Mouse (Mus musculus): ENCODE measurements around the gene Vezt. TPM values are rescaled to one million over a fixed set of nuclear protein-coding genes. Genes with fewer than 3 reads are reported as not detected.

Vezt gene
- polyA plus RNA-seq, 1 experiment = 56.2 TPM

- TF ChIP-seq CTCF (IDR thresholded peaks at IDR 0.05; ENCODE audit: borderline replicate concordance, extremely low read depth, insufficient read depth, insufficient read length) = no peak
Measured at GRCm38 (mm10) chr10:93909811-93910446, 125.7 kb downstream of the Vezt start.

GRCm38 (mm10) chr10:93909015-93909414 lies 126.6 kb downstream of the Vezt start:
- TF ChIP-seq POLR2A (IDR thresholded peaks at IDR 0.05; ENCODE audit: borderline replicate concordance, extremely low read depth, insufficient read depth, insufficient read length, poor library complexity, severe bottlenecking) (no peak), CTCF (IDR thresholded peaks at IDR 0.05; ENCODE audit: borderline replicate concordance, extremely low read depth, insufficient read depth, insufficient read length) (no peak)
- no peak for DNase-seq (ENCODE audit: low read depth)

More at GRCm38 (mm10) chr10:93909811-93910446, 125.7 kb downstream of the Vezt start:
- no peak for DNase-seq (ENCODE audit: low read depth)

GRCm38 (mm10) chr10:93908540-93908939 lies 127.1 kb downstream of the Vezt start:
- no peak for TF ChIP-seq CTCF (IDR thresholded peaks at IDR 0.05; ENCODE audit: borderline replicate concordance, extremely low read depth, insufficient read depth, insufficient read length)
- no peak for TF ChIP-seq POLR2A (IDR thresholded peaks at IDR 0.05; ENCODE audit: borderline replicate concordance, extremely low read depth, insufficient read depth, insufficient read length, poor library complexity, severe bottlenecking)
- no peak for DNase-seq (ENCODE audit: low read depth)

- DNase-seq (ENCODE audit: low read depth) = no peak
- TF ChIP-seq CTCF (IDR thresholded peaks at IDR 0.05; ENCODE audit: borderline replicate concordance, extremely low read depth, insufficient read depth, insufficient read length) (no peak), POLR2A (IDR thresholded peaks at IDR 0.05; ENCODE audit: borderline replicate concordance, extremely low read depth, insufficient read depth, insufficient read length, poor library complexity, severe bottlenecking) (no peak)
Measured at GRCm38 (mm10) chr10:93907376-93907775, 128.2 kb downstream of the Vezt start.

- no peak for TF ChIP-seq POLR2A (IDR thresholded peaks at IDR 0.05; ENCODE audit: borderline replicate concordance, extremely low read depth, insufficient read depth, insufficient read length, poor library complexity, severe bottlenecking)
- DNase-seq (ENCODE audit: low read depth) = no peak
Measured at GRCm38 (mm10) chr10:93899907-93900306, 135.7 kb downstream of the Vezt start.

- TF ChIP-seq POLR2A (IDR thresholded peaks at IDR 0.05; ENCODE audit: borderline replicate concordance, extremely low read depth, insufficient read depth, insufficient read length, poor library complexity, severe bottlenecking) (no peak), CTCF (IDR thresholded peaks at IDR 0.05; ENCODE audit: borderline replicate concordance, extremely low read depth, insufficient read depth, insufficient read length) (no peak)
- no peak for DNase-seq (ENCODE audit: low read depth)
Measured at GRCm38 (mm10) chr10:93899303-93899702, 136.3 kb downstream of the Vezt start.

- no peak for TF ChIP-seq POLR2A (IDR thresholded peaks at IDR 0.05; ENCODE audit: borderline replicate concordance, extremely low read depth, insufficient read depth, insufficient read length, poor library complexity, severe bottlenecking)
- TF ChIP-seq CTCF (IDR thresholded peaks at IDR 0.05; ENCODE audit: borderline replicate concordance, extremely low read depth, insufficient read depth, insufficient read length) = no peak
- DNase-seq (ENCODE audit: low read depth) = no peak
Measured at GRCm38 (mm10) chr10:93897043-93897646, 138.5 kb downstream of the Vezt start, which contains the start of gene Metap2. Metap2 (minus strand) TSS chr10:93897093.

- no peak for DNase-seq (ENCODE audit: low read depth)
- no peak for TF ChIP-seq CTCF (IDR thresholded peaks at IDR 0.05; ENCODE audit: borderline replicate concordance, extremely low read depth, insufficient read depth, insufficient read length)
- TF ChIP-seq POLR2A (IDR thresholded peaks at IDR 0.05; ENCODE audit: borderline replicate concordance, extremely low read depth, insufficient read depth, insufficient read length, poor library complexity, severe bottlenecking) = no peak
Measured at GRCm38 (mm10) chr10:93892551-93892950, 143.1 kb downstream of the Vezt start.

- TF ChIP-seq CTCF (IDR thresholded peaks at IDR 0.05; ENCODE audit: borderline replicate concordance, extremely low read depth, insufficient read depth, insufficient read length) (no peak), POLR2A (IDR thresholded peaks at IDR 0.05; ENCODE audit: borderline replicate concordance, extremely low read depth, insufficient read depth, insufficient read length, poor library complexity, severe bottlenecking) (no peak)
Measured at GRCm38 (mm10) chr10:93891031-93891430, 144.6 kb downstream of the Vezt start.

GRCm38 (mm10) chr10:93890565-93890964 lies 145.1 kb downstream of the Vezt start:
- TF ChIP-seq CTCF (IDR thresholded peaks at IDR 0.05; ENCODE audit: borderline replicate concordance, extremely low read depth, insufficient read depth, insufficient read length) (no peak), POLR2A (IDR thresholded peaks at IDR 0.05; ENCODE audit: borderline replicate concordance, extremely low read depth, insufficient read depth, insufficient read length, poor library complexity, severe bottlenecking) (no peak)
- no peak for DNase-seq (ENCODE audit: low read depth)

More at GRCm38 (mm10) chr10:93891031-93891430, 144.6 kb downstream of the Vezt start:
- no peak for DNase-seq (ENCODE audit: low read depth)

- TF ChIP-seq CTCF (IDR thresholded peaks at IDR 0.05; ENCODE audit: borderline replicate concordance, extremely low read depth, insufficient read depth, insufficient read length) (no peak), POLR2A (IDR thresholded peaks at IDR 0.05; ENCODE audit: borderline replicate concordance, extremely low read depth, insufficient read depth, insufficient read length, poor library complexity, severe bottlenecking) (no peak)
- no peak for DNase-seq (ENCODE audit: low read depth)
Measured at GRCm38 (mm10) chr10:93889976-93890375, 145.6 kb downstream of the Vezt start.

GRCm38 (mm10) chr10:93889579-93889950 lies 146.1 kb downstream of the Vezt start:
- TF ChIP-seq POLR2A (IDR thresholded peaks at IDR 0.05; ENCODE audit: borderline replicate concordance, extremely low read depth, insufficient read depth, insufficient read length, poor library complexity, severe bottlenecking) (peak; percentile 75; the same call in 1 of the 2 replicates), CTCF (IDR thresholded peaks at IDR 0.05; ENCODE audit: borderline replicate concordance, extremely low read depth, insufficient read depth, insufficient read length) (no peak)
- peak; percentile 98 for DNase-seq (ENCODE audit: low read depth)

Other genes starting within 250 kb of the Vezt start
- 0.49 and 0.73 TPM in 2 replicates for gene Usp44, start 204.3 kb downstream of the Vezt start, polyA plus RNA-seq (2012; rRNA removed)
- gene Metap2, start 138.7 kb downstream of the Vezt start, polyA plus RNA-seq (2012; rRNA removed) = 91.3 and 154 TPM in 2 replicates
- 2.9 and 5.4 TPM in 2 replicates for gene Fgd6, start 184 bp upstream of the Vezt start, polyA plus RNA-seq (2012; rRNA removed)
- 10.9 and 11.3 TPM in 2 replicates for gene Nr2c1, start 112.2 kb upstream of the Vezt start, polyA plus RNA-seq (2012; rRNA removed)
- gene Ndufa12, start 162.9 kb upstream of the Vezt start, polyA plus RNA-seq (2012; rRNA removed) = 180 and 184 TPM in 2 replicates